Mouse (Mus musculus) cerebellum, adult 2 months (tissue): Measurements from ENCODE around the gene Pctp. TPM values are rescaled to one million over a fixed set of nuclear protein-coding genes. Genes with fewer than 3 reads are reported as not detected.

Source experiments
- DNase-seq, 2 experiments: peaks; one replicate each; pipeline ENCODE4 v3.0.0; 2021
- H3K27ac ChIP-seq: fragments of 200-500 bp; 2 replicates; pipeline ENCODE4 v1.5.1; 2012; ENCODE audit warnings: low read length, control low read depth, inconsistent platforms; ENCODE audit not compliant: insufficient read depth
- H3K27me3 ChIP-seq: fragments of 200-500 bp; 2 replicates; pipeline ENCODE4 v1.6.1; 2012; ENCODE audit warnings: inconsistent platforms, mild to moderate bottlenecking, low read length, moderate library complexity; ENCODE audit not compliant: control insufficient read depth, insufficient read depth
- H3K4me1 ChIP-seq: fragments of 200-500 bp; 2 replicates; pipeline ENCODE4 v1.6.1; 2011; ENCODE audit warnings: low read length; ENCODE audit not compliant: control insufficient read depth, insufficient read depth
- H3K4me3 ChIP-seq: fragments of 200-500 bp; replicated peaks from 2 replicates; pipeline ENCODE3; 2011; ENCODE audit warnings: mild to moderate bottlenecking, low read depth, low read length, control low read depth; ENCODE audit not compliant: insufficient read depth
- CTCF ChIP-seq: fragments of 200-500 bp; IDR thresholded peaks from 2 replicates; pipeline ENCODE4 v1.5.1; 2011; ENCODE audit warnings: low read depth, mild to moderate bottlenecking, control low read depth, low read length, moderate library complexity, borderline replicate concordance; ENCODE audit not compliant: insufficient read depth
- POLR2A ChIP-seq: fragments of 200-500 bp; IDR thresholded peaks from 2 replicates; pipeline ENCODE4 v1.6.1; 2011; ENCODE audit warnings: low read length, control low read depth, borderline replicate concordance; ENCODE audit not compliant: insufficient read depth
- WGBS: fragments of 180-500 bp; shearing (Covaris S2); methylation state at CpG from one replicate; pipeline ENCODE4 v1.1.7; 2018; 5-methylcytosine and 5-hydroxymethylcytosine counted together
- polyA plus RNA-seq: library from polyadenylated mRNA; depleted of rRNA; stranded (reverse); fragments of >200 nt; gene quantifications from 2 replicates; pipeline ENCODE4 v1.2.3, GENCODE M21; 2012; rRNA removed

Gene Pctp
- 2.8 and 2.9 TPM in 2 replicates for polyA plus RNA-seq

DNA sequence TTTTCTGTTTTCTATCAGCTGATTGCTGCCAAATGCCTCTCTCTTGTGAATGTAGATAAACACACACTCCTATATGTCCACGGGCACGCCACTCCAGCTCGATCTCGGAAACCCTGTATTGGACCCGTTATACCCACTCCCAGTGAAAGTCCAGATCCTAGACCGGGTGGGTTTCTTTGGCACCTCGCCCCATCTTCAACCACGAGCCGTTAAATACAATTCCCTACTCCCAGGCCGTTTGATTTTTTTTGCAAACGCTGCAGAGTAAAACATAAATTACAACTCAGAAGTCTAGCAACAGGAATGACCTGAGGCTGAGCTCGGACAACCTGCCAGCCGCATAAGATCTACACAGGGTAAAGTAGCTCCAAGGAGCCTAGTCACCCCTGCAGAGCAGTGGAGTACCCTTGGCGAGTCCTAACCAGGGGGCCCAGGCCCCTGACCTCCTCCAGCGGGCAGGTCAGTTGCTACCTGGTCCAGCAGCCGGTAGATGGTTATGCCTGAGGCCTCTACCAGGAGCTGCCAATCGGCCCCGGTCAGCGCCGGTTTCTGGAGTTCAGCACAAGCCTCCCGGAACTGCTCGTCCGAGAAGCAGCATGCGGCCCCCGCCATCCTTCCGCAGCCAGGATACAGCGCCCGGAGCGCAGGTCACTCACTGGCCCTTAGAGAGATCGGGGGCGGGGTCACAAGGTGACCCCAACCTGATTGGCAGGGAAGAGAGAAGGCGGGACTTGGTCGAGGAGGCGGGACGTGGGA lies at the start of gene Pctp:
TSS of gene Pctp (minus strand) at position 664 of the 756 bp plus-strand sequence.
- Histone ChIP-seq H3K4me1 (no peaks in the 10 kb centered on the region), H3K4me3 (peak within 1 kb of the TSS; percentile 68), H3K27ac (no peak within 1 kb of the TSS), H3K27me3 (no peaks in the 10 kb centered on the region)
- no peak for TF ChIP-seq CTCF
- TF ChIP-seq POLR2A, result no peak
- DNase-seq, result peak; percentile 85 to 89
- WGBS, result 10% methylated on average over 35 of the region's 35 CpGs

DNA sequence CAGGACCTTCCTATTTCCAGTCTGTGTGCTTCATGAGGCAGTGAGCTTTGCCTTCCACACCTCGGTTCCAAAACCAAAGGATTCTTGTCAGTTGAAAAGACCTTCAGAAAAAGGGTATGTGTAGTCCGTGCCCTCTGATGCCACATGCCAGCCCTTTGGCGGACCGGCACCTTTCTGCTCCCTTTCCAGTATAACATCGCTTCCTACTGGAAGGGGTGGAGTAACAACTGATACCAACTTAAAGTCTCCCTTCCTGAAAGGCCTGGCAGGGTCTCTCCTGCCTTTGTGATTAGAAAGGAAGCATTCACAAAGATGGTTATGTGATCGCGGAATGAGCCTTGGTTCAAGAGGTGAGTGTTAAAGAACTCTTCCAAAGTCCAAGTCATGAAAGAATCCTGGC lies 47.3 kb upstream of the Pctp start:
- H3K4me1 ChIP-seq, result no peaks in the 10 kb centered on the region
- WGBS, result 89% methylated on average over 7 of the region's 7 CpGs
- no peak overlapping the region for H3K27ac ChIP-seq
- H3K4me3 ChIP-seq, result no peak overlapping the region
- no peak for DNase-seq
- no peaks in the 10 kb centered on the region for H3K27me3 ChIP-seq
- TF ChIP-seq POLR2A (no peak), CTCF (no peak)

DNA sequence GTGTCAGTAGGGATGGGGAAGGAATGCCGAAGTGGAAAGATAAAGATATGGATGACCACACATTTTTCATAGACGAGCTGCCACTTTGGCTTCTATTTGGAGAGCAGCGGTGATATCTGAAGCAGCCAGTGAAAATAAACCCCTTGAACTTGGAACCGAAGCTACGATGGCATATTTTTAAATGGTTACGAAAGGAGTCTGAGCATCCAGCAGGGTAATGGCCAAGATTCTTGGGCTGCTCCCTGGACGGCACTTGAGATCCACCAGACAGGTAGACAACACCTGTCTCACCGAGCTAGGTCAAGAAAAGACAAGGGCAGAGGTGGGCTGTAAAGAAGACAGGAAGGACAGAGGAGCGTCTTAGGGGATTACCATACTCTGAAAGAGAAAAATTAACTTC lies 44.6 kb upstream of the Pctp start:
- no peak overlapping the region for H3K4me3 ChIP-seq
- TF ChIP-seq POLR2A (no peak), CTCF (no peak)
- WGBS, result 88% methylated on average over 9 of the region's 9 CpGs
- no peaks in the 10 kb centered on the region for H3K27me3 ChIP-seq
- H3K4me1 ChIP-seq, result no peaks in the 10 kb centered on the region
- DNase-seq, result no peak
- H3K27ac ChIP-seq, result no peak overlapping the region

DNA sequence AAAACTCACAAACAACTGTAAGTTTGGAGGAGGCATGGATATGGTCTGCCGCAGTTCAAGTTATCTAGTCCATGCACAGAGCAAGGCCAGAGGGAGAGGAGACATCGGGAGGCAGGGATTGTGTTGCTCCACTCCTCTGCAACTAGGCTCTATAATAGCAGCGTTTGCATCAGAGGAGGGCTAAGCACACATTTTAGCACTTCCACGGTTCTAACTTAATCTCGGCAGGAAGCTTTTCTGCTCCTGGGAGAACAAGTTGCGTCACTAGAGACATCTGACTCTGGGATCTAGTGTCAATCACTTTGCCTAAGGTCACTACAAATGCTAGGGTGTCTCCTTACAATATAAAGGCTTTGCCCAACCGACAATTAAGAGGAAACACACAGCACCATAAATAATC lies 43.5 kb upstream of the Pctp start:
- WGBS, result 40% methylated on average over 7 of the region's 7 CpGs
- Histone ChIP-seq H3K4me3 (no peak overlapping the region), H3K27ac (no peak overlapping the region), H3K4me1 (no peaks in the 10 kb centered on the region), H3K27me3 (no peaks in the 10 kb centered on the region)
- DNase-seq, result no peak
- TF ChIP-seq CTCF, result no peak
- no peak for TF ChIP-seq POLR2A

DNA sequence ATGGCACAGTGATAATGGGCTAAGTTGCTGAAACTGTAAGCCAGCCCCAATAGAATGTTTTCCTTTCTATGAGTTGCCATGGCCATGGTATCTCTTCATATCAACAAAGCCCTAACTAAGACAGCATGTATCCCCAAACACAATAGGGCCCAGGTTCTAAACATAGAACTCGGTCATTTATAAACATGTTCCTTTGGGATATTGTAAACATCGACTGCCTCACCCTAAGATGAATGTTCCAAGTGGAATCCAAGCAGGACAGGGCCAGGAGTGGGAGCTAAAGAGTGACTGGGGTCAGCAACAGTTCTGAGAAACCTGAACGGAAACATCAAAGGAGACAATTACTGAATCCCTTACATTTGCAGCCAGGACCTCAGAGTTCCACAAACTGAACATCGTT lies 41.8 kb upstream of the Pctp start:
- H3K4me3 ChIP-seq, result no peak overlapping the region
- H3K27me3 ChIP-seq, result no peaks in the 10 kb centered on the region; the same call in 1 of the 2 replicates
- H3K4me1 ChIP-seq, result no peaks in the 10 kb centered on the region
- WGBS, result 90% methylated on average over 4 of the region's 4 CpGs
- no peak for DNase-seq
- TF ChIP-seq POLR2A (no peak), CTCF (no peak)
- no peak overlapping the region for H3K27ac ChIP-seq

DNA sequence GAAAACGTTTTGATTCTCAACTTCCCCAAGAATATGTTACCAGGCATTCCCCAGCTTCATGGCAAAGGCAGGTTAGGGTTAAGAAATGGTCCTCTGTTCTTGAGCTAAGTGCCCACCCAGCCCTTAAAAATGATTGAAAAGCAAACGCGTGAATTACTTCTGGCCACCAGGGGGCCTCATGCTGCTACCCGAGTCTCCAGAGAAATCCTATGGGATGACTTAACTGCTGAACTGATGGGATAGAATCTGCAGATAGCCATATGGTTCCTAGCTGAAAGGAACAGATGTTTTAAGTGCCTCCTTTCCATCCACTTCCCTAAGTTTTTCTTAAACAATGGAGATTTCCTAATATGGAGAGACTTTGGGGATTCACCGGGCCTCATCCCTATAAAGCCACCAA lies 35.3 kb upstream of the Pctp start:
- WGBS, result 25% methylated on average over 5 of the region's 5 CpGs
- no peak for TF ChIP-seq POLR2A
- no peak for TF ChIP-seq CTCF

DNA sequence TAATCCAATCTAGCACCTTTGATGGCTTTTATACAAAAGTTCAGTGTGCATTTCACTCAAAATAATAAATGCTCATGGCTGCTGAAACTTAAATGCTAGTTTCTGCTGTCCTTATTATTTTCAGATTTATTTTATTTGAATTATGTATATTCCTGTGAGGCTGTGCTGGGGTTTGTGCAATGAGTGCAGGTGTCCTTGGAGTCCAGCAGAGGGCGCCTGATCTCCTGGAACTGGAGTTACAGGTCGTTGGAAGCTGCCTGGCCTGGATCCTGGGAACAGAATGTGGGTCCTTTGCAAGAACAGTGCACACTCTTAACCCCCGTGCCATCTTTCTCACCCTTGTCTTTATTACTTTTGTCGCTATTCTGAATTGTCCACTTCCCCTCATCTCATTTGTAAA lies 33.7 kb upstream of the Pctp start:
- 78% methylated on average over 4 of the region's 4 CpGs for WGBS
- Histone ChIP-seq H3K4me3 (no peak overlapping the region), H3K4me1 (no peaks in the 10 kb centered on the region), H3K27ac (no peak overlapping the region), H3K27me3 (peaks cover 1% of the 10 kb centered on the region; the same call in 1 of the 2 replicates)
- no peak for DNase-seq
- TF ChIP-seq CTCF (no peak), POLR2A (no peak)

More for the DNA sequence above, 35.3 kb upstream of the Pctp start:
- Histone ChIP-seq H3K4me3 (no peak overlapping the region), H3K4me1 (no peaks in the 10 kb centered on the region), H3K27ac (no peak overlapping the region), H3K27me3 (no peaks in the 10 kb centered on the region; the same call in 1 of the 2 replicates)
- no peak for DNase-seq

DNA sequence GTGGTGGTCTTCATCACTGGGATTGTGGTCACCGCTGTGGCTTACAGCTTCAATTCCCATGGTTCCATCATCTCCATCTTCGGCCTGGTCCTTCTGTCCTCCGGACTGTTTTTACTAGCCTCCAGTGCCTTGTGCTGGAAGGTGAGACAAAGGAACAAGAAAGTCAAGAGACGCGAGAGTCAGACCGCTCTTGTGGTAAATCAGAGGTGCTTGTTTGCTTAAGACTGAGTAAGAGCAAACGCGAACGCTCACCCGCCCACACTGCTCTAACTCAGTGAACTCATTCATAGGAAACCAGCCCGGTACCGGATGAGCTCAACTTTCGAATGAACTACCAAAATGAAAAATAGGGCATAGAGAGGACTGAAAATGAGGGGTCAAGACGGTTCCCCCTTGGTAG lies 32.8 kb upstream of the Pctp start:
- no peaks in the 10 kb centered on the region; the same call in 1 of the 2 replicates for H3K4me1 ChIP-seq
- 95% methylated on average over 14 of the region's 14 CpGs for WGBS
- no peak overlapping the region for H3K4me3 ChIP-seq
- no peak for DNase-seq
- peaks cover 1% of the 10 kb centered on the region; the same call in 1 of the 2 replicates for H3K27me3 ChIP-seq
- TF ChIP-seq CTCF, result no peak
- H3K27ac ChIP-seq, result no peak overlapping the region
